Mouse (Mus musculus): ENCODE measurements around the gene Col6a4. TPM values are rescaled to one million over a fixed set of nuclear protein-coding genes. Genes with fewer than 3 reads are reported as not detected.
A peak's percentile ranks its signal among the peaks of the same experiment; 100 is the strongest.

Gene Col6a4
- total and polyA plus RNA-seq, 2 experiments from 2014 or later = 0.73 to 1.3 TPM

DNA sequence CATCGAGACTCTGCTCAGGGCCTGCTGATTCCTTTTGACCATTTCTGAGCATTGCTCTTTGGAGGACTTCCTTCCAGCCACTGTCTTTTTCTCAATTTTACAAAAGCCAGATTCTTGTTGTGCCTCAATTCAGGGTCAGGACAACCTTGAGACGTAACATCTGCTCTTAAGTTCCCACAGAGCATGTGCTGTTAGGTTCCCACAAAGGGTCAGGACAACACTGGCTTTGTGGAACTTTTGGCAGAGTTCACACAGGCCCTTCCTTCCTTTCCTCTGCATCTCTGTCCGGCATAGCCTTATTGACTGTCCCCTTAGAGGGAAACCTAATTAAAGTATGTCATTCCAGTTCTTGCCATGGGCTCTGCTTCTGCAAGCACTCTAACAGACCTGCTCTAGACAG is 18.6 kb downstream of the Col6a4 start:
- ATAC-seq = no peak
- H3K9ac ChIP-seq (replicated peaks; ENCODE audit: low read length) = no peak overlapping the region
- 79% methylated on average over 3 of the region's 3 CpGs for WGBS
- H3K9me3 ChIP-seq (ENCODE audit: low read length) = no peaks in the 10 kb centered on the region
- TF ChIP-seq CTCF (IDR thresholded peaks at IDR 0.05; ENCODE audit: low read depth) = no peak
- H3K4me2 ChIP-seq (ENCODE audit: low read depth, low read length) = no peak overlapping the region
- H3K4me1 ChIP-seq (ENCODE audit: insufficient read depth, low read length) = no peaks in the 10 kb centered on the region
- H3K27me3 ChIP-seq (ENCODE audit: insufficient read depth, low read length) = no peaks in the 10 kb centered on the region
- no peak overlapping the region for H3K4me3 ChIP-seq (ENCODE audit: low read length)
- no peaks in the 10 kb centered on the region for H3K36me3 ChIP-seq (ENCODE audit: insufficient read depth, low read length)
- DNase-seq (ENCODE audit: low spot score) = no peak
- no peak overlapping the region for H3K27ac ChIP-seq

DNA sequence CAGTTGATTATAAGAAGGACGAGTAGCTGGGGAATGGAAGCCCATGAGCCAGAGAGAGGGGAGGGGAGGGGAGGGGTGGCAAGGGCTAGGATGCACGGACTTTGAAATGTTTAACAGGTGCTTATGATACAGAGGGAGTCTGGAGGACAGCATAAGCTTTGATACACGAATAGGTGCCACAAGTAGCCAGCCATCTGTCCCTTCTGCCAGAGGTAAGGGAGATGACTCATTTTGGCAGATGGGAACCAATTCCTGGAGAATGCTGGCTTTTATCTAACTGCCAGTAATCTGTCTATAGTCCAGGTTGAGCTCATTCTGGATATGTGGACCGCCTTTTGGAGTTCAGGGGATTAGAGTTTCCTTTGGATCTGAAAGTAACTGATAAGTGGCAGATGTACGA is 20.3 kb downstream of the Col6a4 start:
- no peak overlapping the region for H3K4me3 ChIP-seq (ENCODE audit: low read length)
- ATAC-seq = no peak
- no peak overlapping the region for H3K4me2 ChIP-seq (ENCODE audit: low read depth, low read length)
- TF ChIP-seq CTCF (IDR thresholded peaks at IDR 0.05; ENCODE audit: low read depth) = no peak
- H3K27me3 ChIP-seq (ENCODE audit: insufficient read depth, low read length) = no peaks in the 10 kb centered on the region
- no peaks in the 10 kb centered on the region for H3K4me1 ChIP-seq (ENCODE audit: insufficient read depth, low read length)
- WGBS = 75% methylated on average over 5 of the region's 5 CpGs
- H3K9me3 ChIP-seq (ENCODE audit: low read length) = no peaks in the 10 kb centered on the region
- no peak for DNase-seq (ENCODE audit: low spot score)
- no peaks in the 10 kb centered on the region for H3K36me3 ChIP-seq (ENCODE audit: insufficient read depth, low read length)
- H3K9ac ChIP-seq (replicated peaks; ENCODE audit: low read length) = no peak overlapping the region
- H3K27ac ChIP-seq = no peak overlapping the region

DNA sequence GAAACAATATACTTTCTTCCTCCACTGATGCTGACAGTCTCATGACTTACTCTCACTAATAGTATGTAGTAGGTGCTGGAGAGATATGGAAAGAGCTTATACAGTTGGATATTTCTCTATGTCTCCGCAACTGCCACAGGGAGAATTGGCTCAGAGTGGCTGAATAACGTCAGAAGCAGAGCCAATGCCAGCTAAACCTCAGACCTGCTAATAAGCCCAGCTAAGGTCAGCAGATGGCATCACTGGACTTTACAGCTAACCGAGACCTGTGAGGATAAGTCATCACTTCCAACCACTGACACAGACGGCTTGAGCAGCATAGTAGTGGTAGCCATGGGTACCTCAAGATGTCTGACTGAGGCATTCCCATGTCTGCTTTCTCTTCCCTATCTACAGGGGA is 22.6 kb downstream of the Col6a4 start:
- H3K36me3 ChIP-seq (ENCODE audit: insufficient read depth, low read length) = no peaks in the 10 kb centered on the region
- TF ChIP-seq CTCF (IDR thresholded peaks at IDR 0.05; ENCODE audit: low read depth) = no peak
- no peak overlapping the region for H3K9ac ChIP-seq (replicated peaks; ENCODE audit: low read length)
- DNase-seq (ENCODE audit: low spot score) = no peak
- H3K4me1 ChIP-seq (ENCODE audit: insufficient read depth, low read length) = no peaks in the 10 kb centered on the region
- no peak for ATAC-seq
- H3K4me3 ChIP-seq (ENCODE audit: low read length) = no peak overlapping the region
- no peaks in the 10 kb centered on the region for H3K9me3 ChIP-seq (ENCODE audit: low read length)
- H3K27ac ChIP-seq = no peak overlapping the region
- H3K4me2 ChIP-seq (ENCODE audit: low read depth, low read length) = no peak overlapping the region
- 64% methylated on average over 4 of the region's 4 CpGs for WGBS
- no peaks in the 10 kb centered on the region for H3K27me3 ChIP-seq (ENCODE audit: insufficient read depth, low read length)

DNA sequence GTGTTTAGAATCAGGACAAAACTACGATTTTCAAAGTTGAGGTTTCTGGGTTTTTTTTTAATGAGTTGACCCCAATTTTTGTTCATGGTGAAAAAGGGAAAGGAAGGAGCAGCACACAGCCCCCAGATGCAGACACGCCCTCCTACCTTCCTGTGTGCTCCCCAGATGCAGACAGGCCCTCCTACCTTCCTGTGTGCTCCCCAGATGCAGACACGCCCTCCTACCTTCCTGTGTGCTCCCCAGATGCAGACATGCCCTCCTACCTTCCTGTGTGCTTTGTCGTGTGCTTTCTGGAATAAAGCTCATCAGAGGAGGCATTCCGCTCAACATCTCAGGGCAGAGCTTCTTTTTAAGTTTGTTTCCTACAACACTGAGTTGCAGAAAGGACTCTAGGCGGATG is 24.9 kb downstream of the Col6a4 start:
- Histone ChIP-seq H3K4me3 (ENCODE audit: low read length) (no peak overlapping the region), H3K27ac (no peak overlapping the region), H3K27me3 (ENCODE audit: insufficient read depth, low read length) (no peaks in the 10 kb centered on the region), H3K9ac (replicated peaks; ENCODE audit: low read length) (no peak overlapping the region), H3K36me3 (ENCODE audit: insufficient read depth, low read length) (no peaks in the 10 kb centered on the region), H3K4me2 (ENCODE audit: low read depth, low read length) (no peak overlapping the region), H3K4me1 (ENCODE audit: insufficient read depth, low read length) (no peaks in the 10 kb centered on the region), H3K9me3 (ENCODE audit: low read length) (no peaks in the 10 kb centered on the region)
- DNase-seq (ENCODE audit: low spot score) (no peak), ATAC-seq (no peak)
- TF ChIP-seq CTCF (IDR thresholded peaks at IDR 0.05; ENCODE audit: low read depth) = no peak
- WGBS = 75% methylated on average over 6 of the region's 6 CpGs

DNA sequence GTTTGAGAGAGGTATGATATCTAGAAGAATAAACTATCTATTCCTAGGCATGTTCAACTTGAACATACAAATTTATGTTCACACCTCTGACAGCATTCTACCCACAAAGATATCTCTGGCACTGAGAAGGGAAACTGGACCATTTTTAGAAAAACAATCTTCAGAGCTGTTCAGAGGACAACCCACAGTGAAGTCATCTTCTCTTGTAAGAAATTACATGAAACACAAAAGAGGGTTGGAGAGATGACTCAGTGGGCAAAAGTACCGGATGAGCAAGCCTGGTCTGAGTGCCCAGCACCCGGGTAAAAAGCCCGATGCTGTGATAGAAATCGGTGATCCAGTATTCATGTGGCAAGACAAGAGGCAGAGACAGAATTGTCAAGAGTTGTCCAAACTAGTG is 43.1 kb downstream of the Col6a4 start:
- DNase-seq (ENCODE audit: low spot score) (no peak), ATAC-seq (no peak)
- Histone ChIP-seq H3K27me3 (ENCODE audit: insufficient read depth, low read length) (no peaks in the 10 kb centered on the region), H3K27ac (no peak overlapping the region), H3K4me3 (ENCODE audit: low read length) (no peak overlapping the region), H3K9me3 (ENCODE audit: low read length) (no peaks in the 10 kb centered on the region), H3K36me3 (ENCODE audit: insufficient read depth, low read length) (no peaks in the 10 kb centered on the region), H3K4me2 (ENCODE audit: low read depth, low read length) (no peak overlapping the region), H3K4me1 (ENCODE audit: insufficient read depth, low read length) (no peaks in the 10 kb centered on the region), H3K9ac (replicated peaks; ENCODE audit: low read length) (no peak overlapping the region)
- TF ChIP-seq CTCF (IDR thresholded peaks at IDR 0.05; ENCODE audit: low read depth) = no peak
- WGBS = 94% methylated on average over 4 of the region's 4 CpGs

DNA sequence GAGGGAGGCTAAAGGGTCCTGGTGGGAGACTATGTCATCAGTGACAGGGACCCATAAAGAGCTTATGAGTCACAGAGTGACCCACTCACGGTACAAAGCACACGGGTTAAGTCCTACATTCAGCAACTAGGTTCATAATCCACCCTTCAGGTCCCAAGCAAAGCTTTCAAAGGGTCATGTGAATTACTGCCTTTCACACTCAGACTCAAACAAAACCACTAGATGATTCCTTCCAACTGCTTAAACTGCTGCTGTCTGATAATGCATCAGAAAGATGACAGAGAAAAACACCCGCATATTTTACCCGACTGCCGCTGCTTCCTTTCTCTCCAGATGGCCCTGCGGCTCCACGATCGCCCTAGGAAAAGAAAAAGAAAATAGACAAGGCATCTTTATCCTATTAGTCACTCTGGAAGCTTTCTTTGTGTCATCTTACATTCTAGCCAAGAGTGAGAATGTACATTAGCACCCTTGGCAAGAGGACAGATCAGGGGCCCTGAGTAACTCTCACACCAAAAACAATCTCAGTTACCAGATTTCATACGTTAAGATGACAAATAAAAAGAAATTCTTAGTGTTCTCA is 52.6 kb downstream of the Col6a4 start:
- DNase-seq (ENCODE audit: low spot score) (peak; percentile 17), ATAC-seq (no peak)

DNA sequence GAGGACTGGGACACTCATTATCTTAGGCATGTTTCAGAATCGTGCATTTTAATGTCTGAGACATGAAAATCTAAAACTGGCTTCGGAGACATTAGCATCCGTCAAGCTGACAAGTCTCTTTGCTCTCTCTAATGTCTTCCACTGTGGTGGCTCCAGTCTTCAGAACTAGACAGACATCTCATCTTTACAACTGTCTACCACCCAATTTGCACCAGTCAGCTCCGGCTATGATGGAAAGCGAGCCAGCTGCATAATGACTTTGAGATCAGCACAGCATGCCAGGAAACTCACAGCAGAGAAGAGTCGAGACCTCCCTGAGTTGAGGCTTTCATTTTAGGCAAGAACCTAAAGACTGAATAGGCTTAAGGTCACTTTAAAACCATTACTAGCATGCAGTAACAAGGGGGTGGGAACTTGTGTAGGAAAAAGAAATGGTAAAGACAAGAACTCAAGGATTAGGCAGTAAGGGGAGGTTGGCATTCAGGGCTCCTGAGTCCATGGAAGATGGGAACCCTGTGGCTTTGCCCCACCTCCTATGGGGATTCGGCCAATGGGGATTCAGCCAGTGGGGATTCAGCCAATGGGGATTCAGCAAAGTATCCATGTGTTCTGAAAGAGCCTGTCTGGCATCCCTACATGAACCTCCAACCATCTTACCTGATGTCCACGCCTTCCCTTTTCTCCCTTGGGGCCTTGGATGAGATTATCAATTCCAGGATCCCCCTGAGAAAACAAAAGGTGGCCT is 56.5 kb downstream of the Col6a4 start:
- no peak overlapping the region for H3K27ac ChIP-seq
- DNase-seq (ENCODE audit: low spot score) (no peak), ATAC-seq (no peak)
- 60% methylated on average over 8 of the region's 8 CpGs for WGBS
- no peaks in the 10 kb centered on the region for H3K9me3 ChIP-seq (ENCODE audit: low read length)
- no peaks in the 10 kb centered on the region for H3K4me1 ChIP-seq (ENCODE audit: insufficient read depth, low read length)
- H3K27me3 ChIP-seq (ENCODE audit: insufficient read depth, low read length) = no peaks in the 10 kb centered on the region
- H3K4me3 ChIP-seq (ENCODE audit: low read length) = no peak overlapping the region
- no peak for TF ChIP-seq CTCF (IDR thresholded peaks at IDR 0.05; ENCODE audit: low read depth)
- no peak overlapping the region for H3K9ac ChIP-seq (replicated peaks; ENCODE audit: low read length)
- H3K4me2 ChIP-seq (ENCODE audit: low read depth, low read length) = no peak overlapping the region
- H3K36me3 ChIP-seq (ENCODE audit: insufficient read depth, low read length) = no peaks in the 10 kb centered on the region

More for the DNA sequence above, 52.6 kb downstream of the Col6a4 start:
- Histone ChIP-seq H3K9me3 (ENCODE audit: low read length) (no peaks in the 10 kb centered on the region), H3K9ac (replicated peaks; ENCODE audit: low read length) (no peak overlapping the region), H3K36me3 (ENCODE audit: insufficient read depth, low read length) (no peaks in the 10 kb centered on the region), H3K27ac (no peak overlapping the region), H3K4me2 (ENCODE audit: low read depth, low read length) (no peak overlapping the region), H3K27me3 (ENCODE audit: insufficient read depth, low read length) (no peaks in the 10 kb centered on the region), H3K4me1 (ENCODE audit: insufficient read depth, low read length) (no peaks in the 10 kb centered on the region), H3K4me3 (ENCODE audit: low read length) (no peak overlapping the region)
- 44% methylated on average over 9 of the region's 9 CpGs for WGBS
- no peak for TF ChIP-seq CTCF (IDR thresholded peaks at IDR 0.05; ENCODE audit: low read depth)
